Mouse (Mus musculus) olfactory bulb, adult 2 months (tissue): ENCODE measurements around the gene Cramp1l.

Source experiments
- CTCF ChIP-seq: fragments of 200-500 bp; IDR thresholded peaks from 2 replicates; pipeline ENCODE4 v1.5.1; 2012; ENCODE audit warnings: low read depth, mild to moderate bottlenecking, low read length, moderate library complexity; ENCODE audit not compliant: insufficient read depth
- POLR2A ChIP-seq: fragments of 200-500 bp; IDR thresholded peaks from 2 replicates; pipeline ENCODE4 v1.6.1; 2012; ENCODE audit warnings: mild to moderate bottlenecking, low read depth, low read length, moderate library complexity; ENCODE audit not compliant: insufficient read depth

GRCm38 (mm10) chr17:24943036-24943435 lies 72.6 kb downstream of the Cramp1l start:
- TF ChIP-seq POLR2A: no peak
- no peak for TF ChIP-seq CTCF
